Mouse (Mus musculus) forebrain, embryonic 14.5 days (tissue): ENCODE results near the gene Sdcbp2. TPM values are rescaled to one million over a fixed set of nuclear protein-coding genes. Genes with fewer than 3 reads are reported as not detected.

ENCODE experiments used
- ATAC-seq: fragments of 200-750 bp; cut with Nextera tagmentation; 2 replicates; pipeline ENCODE4 v1.8.0; 2017; ENCODE audit warnings: mild to moderate bottlenecking, moderate library complexity
- DNase-seq: peaks from one replicate; pipeline ENCODE4 v3.0.0-alpha.2; 2015; ENCODE audit warnings: low spot score
- H3K27ac ChIP-seq: fragments of 300-500 bp; sonication (generic); 2 replicates; pipeline ENCODE4 v1.5.1; 2014; ENCODE audit warnings: low read depth, mild to moderate bottlenecking, control low read depth, low read length, moderate library complexity
- H3K27me3 ChIP-seq: fragments of 300-500 bp; sonication (generic); replicated peaks from 2 replicates; pipeline ENCODE4 v1.6.1; 2014; ENCODE audit warnings: low read length, control low read depth, mixed read lengths; ENCODE audit not compliant: control insufficient read depth, insufficient read depth
- H3K36me3 ChIP-seq: fragments of 300-500 bp; sonication (generic); 2 replicates; pipeline ENCODE4 v1.6.1; 2014; ENCODE audit warnings: low read length, control low read depth; ENCODE audit not compliant: control insufficient read depth, insufficient read depth
- H3K4me1 ChIP-seq: fragments of 300-500 bp; sonication (generic); 2 replicates; pipeline ENCODE4 v1.6.1; 2014; ENCODE audit warnings: antibody characterized with exemption, low read length, control low read depth; ENCODE audit not compliant: control insufficient read depth, insufficient read depth
- H3K4me2 ChIP-seq: fragments of 300-500 bp; sonication (generic); 2 replicates; pipeline ENCODE4 v1.6.1; 2014; ENCODE audit warnings: mild to moderate bottlenecking, control low read depth, low read length
- H3K4me3 ChIP-seq: fragments of 300-500 bp; sonication (generic); 2 replicates; pipeline ENCODE4 v1.5.1; 2014; ENCODE audit warnings: low read depth, low read length, control low read depth
- H3K9ac ChIP-seq: fragments of 300-500 bp; sonication (generic); 2 replicates; pipeline ENCODE4 v1.6.1; 2014; ENCODE audit warnings: mild to moderate bottlenecking, low read length, control low read depth, moderate library complexity
- H3K9me3 ChIP-seq: fragments of 300-500 bp; sonication (generic); replicated peaks from 2 replicates; pipeline ENCODE4 v1.6.1; 2016; ENCODE audit warnings: low read length, control low read depth, mixed read lengths; ENCODE audit not compliant: control insufficient read depth
- WGBS: fragments of 180-500 bp; shearing (Covaris S2); extraction: QIAGEN DNeasy Blood & Tissue Kit; methylation state at CpG from one replicate; pipeline ENCODE4 v1.1.7; 2014; 5-methylcytosine and 5-hydroxymethylcytosine counted together
- polyA plus RNA-seq: library from polyadenylated mRNA; unstranded; fragments of >200 nt; fragmentation: Nextera tagmentation; extraction: Ambion mirVana; gene quantifications from 2 replicates; pipeline ENCODE4 v1.2.1, GENCODE M21; 2014

Gene Sdcbp2
- 1.2 and 1.3 TPM in 2 replicates for polyA plus RNA-seq

DNA sequence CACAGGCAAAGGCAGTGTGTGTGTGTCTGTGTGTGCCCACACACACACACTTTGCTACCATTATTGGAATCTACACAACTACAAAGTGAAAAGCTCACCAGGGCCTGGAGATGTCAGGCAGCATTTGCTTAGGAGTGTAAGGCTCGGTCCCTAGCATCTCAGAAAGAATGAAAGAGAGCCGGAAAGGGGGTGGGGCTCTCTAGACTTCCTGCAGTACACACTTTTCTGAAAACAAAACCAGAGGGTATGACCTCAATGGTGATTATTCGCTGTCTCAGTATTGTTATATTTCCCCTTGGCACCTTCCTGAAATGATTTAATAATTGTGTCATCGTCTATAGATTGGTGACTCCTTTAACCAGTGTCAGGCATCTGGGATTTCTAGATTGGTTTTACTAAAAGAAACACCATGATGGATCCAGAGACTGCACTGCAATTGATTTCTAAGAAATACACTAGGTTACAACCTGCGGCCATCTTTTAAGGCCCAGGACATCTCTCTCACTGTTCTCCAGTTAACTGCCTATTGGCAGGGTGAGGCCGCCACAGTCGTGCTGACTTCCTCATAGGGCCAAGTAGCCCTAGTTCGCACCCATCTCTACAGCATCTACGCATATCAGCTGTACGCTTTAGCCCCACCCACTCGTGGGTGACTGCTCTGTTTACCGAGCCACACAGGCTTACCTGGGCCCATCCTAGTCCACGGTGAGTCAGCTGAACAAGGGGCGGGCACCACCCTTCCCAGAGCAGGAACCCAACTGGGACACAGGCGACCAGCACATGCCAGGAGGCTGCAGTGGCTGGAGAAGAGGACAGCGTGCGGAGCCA is at the start of gene Sdcbp2:
Sdcbp2 (plus strand) TSS at position 750 of the 828 bp plus-strand sequence.
- Histone ChIP-seq H3K27me3 (no peaks in the 10 kb centered on the region), H3K27ac (no peak within 1 kb of the TSS), H3K4me1 (peaks cover 8% of the 10 kb centered on the region; the same call in 1 of the 2 replicates), H3K4me3 (no peak within 1 kb of the TSS), H3K9ac (no peak within 1 kb of the TSS), H3K9me3 (no peaks in the 10 kb centered on the region), H3K4me2 (no peak within 1 kb of the TSS), H3K36me3 (no peaks in the 10 kb centered on the region)
- ATAC-seq, result no peak
- WGBS, result 71% methylated on average over 17 of the region's 17 CpGs
- DNase-seq, result no peak

DNA sequence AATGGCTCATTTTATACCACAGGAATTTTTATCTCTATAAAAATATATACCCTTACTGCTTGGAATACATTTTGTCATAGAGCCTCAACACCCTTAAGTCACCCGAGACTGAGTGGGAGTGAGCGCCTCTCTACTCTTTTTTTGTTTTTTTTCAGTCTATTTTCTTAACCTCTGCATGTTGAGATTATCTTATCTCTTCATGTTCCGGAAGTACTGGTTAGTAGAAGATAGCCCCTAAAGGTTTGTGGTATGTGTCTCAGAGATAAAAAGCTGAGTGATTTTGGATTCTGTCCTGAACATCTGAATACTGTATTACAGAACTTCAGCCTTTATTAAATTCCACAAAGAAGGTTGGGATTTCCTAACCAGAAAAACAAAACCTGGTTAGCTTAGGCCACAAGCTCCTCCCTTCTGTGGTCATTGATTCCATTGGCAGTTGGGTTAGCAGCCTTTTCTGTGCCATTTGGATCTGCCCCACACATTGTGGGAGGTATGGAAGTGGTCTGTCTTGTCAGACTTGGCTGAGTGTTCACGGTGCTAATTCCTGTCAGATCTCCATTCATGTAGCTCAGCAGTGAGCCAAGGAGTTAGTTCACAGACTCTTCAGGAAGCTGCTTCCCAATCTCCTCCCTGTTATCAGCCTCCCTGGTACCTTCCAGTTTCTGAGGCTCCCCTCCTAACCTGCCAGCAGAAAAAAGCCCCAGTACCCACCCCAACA is 47.9 kb upstream of the Sdcbp2 start:
- Histone ChIP-seq H3K27me3 (no peaks in the 10 kb centered on the region), H3K4me3 (no peak overlapping the region), H3K9me3 (no peaks in the 10 kb centered on the region), H3K9ac (no peak overlapping the region), H3K36me3 (peaks cover 8% of the 10 kb centered on the region; the same call in 1 of the 2 replicates), H3K4me1 (no peaks in the 10 kb centered on the region), H3K4me2 (no peak overlapping the region), H3K27ac (no peak overlapping the region)
- 76% methylated on average over 4 of the region's 4 CpGs for WGBS
- DNase-seq, result no peak
- no peak for ATAC-seq

DNA sequence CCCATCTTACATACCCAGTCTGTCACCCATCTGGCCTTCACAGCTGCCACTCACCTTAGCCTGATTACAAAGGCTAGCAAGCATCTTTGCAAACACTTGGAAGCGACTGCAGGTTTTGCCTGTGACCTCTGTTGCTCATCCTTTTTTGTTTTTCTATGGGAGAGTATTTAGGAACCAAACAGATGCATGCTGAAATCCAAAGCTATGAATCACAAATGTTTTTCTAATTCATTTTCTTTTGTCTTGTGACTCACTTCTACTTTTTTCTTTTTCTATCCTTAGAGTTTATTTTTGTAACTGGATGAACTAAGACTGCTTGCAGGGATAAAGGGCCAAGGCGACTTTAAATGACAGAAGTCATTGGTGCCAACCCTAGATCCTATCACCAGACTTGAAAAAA is 46.9 kb upstream of the Sdcbp2 start:
- no peak overlapping the region for H3K4me2 ChIP-seq
- H3K9ac ChIP-seq, result no peak overlapping the region
- H3K4me1 ChIP-seq, result no peaks in the 10 kb centered on the region
- H3K27ac ChIP-seq, result no peak overlapping the region
- 77% methylated on average over 2 of the region's 2 CpGs for WGBS
- H3K9me3 ChIP-seq, result no peaks in the 10 kb centered on the region
- ATAC-seq (no peak), DNase-seq (no peak)
- H3K4me3 ChIP-seq, result no peak overlapping the region
- peaks cover 3% of the 10 kb centered on the region; the same call in 1 of the 2 replicates for H3K36me3 ChIP-seq
- no peaks in the 10 kb centered on the region for H3K27me3 ChIP-seq

DNA sequence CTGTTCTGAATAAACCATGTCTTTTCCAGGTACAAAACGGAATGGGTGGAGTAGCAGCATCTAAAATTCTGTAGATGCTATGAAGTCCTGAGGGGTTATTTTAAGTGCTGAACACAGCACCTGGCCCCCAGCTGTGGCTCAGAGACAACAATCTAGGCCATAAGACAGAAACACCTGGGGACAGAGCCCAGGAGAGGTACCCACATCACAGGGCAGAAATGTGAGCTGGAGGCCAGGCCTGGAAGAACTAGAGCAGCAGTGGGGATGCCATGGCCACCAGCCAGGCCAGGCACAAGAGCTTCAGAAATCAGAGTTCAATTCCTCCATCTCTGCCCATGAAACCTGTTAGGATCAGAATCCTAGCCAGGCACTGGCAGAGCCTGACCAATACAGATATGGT is 44.4 kb upstream of the Sdcbp2 start:
- H3K36me3 ChIP-seq, result no peaks in the 10 kb centered on the region
- no peak overlapping the region for H3K27ac ChIP-seq
- ATAC-seq (no peak), DNase-seq (no peak)
- no peaks in the 10 kb centered on the region for H3K9me3 ChIP-seq
- no peak overlapping the region for H3K9ac ChIP-seq
- 88% methylated on average over 1 of the region's 1 CpGs for WGBS
- H3K4me3 ChIP-seq, result no peak overlapping the region
- no peaks in the 10 kb centered on the region for H3K27me3 ChIP-seq
- H3K4me1 ChIP-seq, result no peaks in the 10 kb centered on the region
- H3K4me2 ChIP-seq, result no peak overlapping the region

DNA sequence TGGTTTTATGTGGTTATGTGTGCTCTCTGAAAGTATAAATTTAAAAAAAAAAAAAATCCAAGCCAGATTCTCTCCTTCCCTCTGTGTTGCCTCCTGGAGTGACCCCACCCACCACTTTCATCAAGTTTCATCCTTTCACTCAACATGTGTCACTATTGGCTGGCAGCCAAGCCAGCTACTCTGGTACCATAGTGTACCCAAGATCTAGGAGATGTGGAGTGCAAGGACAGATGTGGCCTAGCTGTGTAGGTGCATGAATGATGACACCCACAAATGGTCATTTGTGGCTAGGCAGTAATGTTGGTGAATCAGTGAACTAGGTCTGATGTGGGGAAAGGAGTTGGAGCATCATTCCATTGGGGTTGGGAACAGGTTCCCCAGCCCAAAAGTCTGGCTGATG is 43.3 kb upstream of the Sdcbp2 start:
- Histone ChIP-seq H3K27me3 (no peaks in the 10 kb centered on the region), H3K4me1 (no peaks in the 10 kb centered on the region), H3K9me3 (no peaks in the 10 kb centered on the region), H3K27ac (no peak overlapping the region), H3K4me3 (no peak overlapping the region), H3K9ac (no peak overlapping the region), H3K36me3 (no peaks in the 10 kb centered on the region), H3K4me2 (no peak overlapping the region)
- no peak for ATAC-seq
- no peak for DNase-seq

DNA sequence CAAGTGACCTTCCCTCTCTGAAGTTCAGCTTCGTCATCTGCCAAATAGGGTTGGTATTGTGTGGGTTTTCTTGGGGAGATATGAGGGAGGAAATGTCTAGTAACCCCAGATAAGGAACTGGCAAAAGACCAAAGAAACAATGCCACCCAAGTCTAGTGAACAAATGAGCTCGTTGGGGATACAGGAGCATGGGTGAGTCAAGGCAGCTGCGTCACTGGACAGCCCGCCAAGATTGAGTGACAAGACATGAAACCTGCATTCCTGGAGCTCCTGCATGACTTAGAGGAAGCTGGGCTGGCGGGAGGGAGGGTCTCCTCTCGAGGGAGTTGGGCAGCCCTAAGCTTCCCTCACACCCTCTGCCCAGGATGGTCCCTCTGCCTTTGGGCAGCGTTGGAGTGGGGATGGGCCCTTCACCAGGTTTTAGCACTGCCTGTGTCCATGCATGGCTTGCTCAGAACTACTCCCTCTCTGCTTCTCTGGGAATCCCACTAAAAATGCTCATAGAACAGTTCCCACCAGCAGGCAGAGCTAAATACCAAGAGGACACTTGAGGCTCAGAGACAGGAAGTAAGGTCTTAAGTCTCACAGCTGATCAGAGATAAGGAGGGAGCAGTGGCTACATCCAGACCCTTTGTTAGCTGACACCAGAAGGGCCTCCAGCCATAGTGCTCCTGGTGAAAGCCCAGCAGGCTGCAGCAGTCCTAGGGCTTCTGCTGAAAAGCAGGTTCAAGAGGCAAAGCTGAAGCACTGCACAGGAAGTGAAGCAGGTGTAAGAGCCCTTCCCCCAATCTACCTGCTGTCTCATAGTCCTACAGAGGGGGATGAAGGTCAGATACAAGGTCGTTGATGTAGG is 41.8 kb upstream of the Sdcbp2 start:
- DNase-seq (no peak), ATAC-seq (no peak)
- Histone ChIP-seq H3K4me3 (no peak overlapping the region), H3K9me3 (no peaks in the 10 kb centered on the region), H3K27me3 (no peaks in the 10 kb centered on the region), H3K4me2 (no peak overlapping the region), H3K27ac (no peak overlapping the region), H3K4me1 (no peaks in the 10 kb centered on the region), H3K36me3 (no peaks in the 10 kb centered on the region), H3K9ac (no peak overlapping the region)
- WGBS, result 61% methylated on average over 8 of the region's 8 CpGs

DNA sequence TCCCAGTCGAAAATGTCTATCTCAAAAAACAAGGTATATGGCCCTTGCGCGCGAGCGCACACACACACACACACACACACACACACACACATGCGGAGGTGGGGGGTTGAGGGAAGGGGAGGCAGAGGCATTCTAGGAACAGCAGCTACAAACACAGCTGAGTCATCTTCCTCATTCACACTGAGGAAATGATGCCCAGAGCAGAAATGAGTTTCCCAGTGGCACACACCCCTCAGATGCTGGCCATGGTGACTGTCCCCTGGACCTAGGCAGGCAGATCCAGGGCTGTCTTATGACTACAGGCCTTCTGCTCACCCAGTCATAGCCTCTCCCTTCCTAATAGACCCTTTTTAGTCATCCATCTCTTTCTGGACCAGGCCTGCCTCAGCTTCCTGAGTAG is 38.8 kb upstream of the Sdcbp2 start:
- ATAC-seq (no peak), DNase-seq (no peak)
- H3K36me3 ChIP-seq, result no peaks in the 10 kb centered on the region
- 82% methylated on average over 6 of the region's 6 CpGs for WGBS
- no peak overlapping the region for H3K4me2 ChIP-seq
- no peaks in the 10 kb centered on the region for H3K27me3 ChIP-seq
- H3K9me3 ChIP-seq, result no peaks in the 10 kb centered on the region
- H3K27ac ChIP-seq, result no peak overlapping the region
- H3K9ac ChIP-seq, result no peak overlapping the region
- no peak overlapping the region for H3K4me3 ChIP-seq
- H3K4me1 ChIP-seq, result no peaks in the 10 kb centered on the region

DNA sequence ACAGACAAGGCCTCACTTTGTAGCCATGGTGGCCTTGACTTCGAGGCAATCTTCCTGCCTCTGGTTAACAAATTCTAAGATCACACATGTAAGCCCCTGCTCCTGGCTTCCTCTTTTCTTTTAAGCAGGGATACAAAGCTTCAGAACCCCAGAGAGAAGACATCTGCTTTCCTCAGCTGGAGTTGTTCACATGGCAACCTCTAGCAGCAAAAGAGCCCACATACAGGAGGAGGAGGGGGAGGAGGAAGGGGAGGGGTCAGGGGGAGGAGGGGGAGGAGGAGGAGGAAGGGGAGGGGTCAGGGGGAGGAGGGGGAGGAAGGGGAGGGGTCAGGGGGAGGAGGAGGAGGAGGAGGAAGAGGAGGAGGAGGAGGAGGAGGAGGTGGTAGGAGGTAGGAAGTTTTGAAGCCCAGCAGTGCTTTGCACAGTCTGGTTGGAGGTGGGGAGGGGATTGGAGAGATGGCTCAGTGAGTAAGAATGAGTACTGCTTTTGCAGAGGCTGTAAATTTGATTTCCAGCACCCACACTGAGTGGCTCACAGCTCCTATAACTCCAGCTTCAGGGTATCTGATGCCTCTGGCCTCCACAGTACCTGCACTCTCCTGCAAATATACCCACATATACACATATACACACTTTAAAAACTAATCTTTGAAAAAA is 36.3 kb upstream of the Sdcbp2 start:
- Histone ChIP-seq H3K4me1 (no peaks in the 10 kb centered on the region), H3K27ac (no peak overlapping the region; the same call in 1 of the 2 replicates), H3K9ac (no peak overlapping the region), H3K4me3 (no peak overlapping the region), H3K27me3 (no peaks in the 10 kb centered on the region), H3K9me3 (no peaks in the 10 kb centered on the region), H3K36me3 (no peaks in the 10 kb centered on the region), H3K4me2 (no peak overlapping the region)
- WGBS, result 64% methylated on average over 1 of the region's 1 CpGs
- ATAC-seq, result peak; percentile 48; the same call in 1 of the 2 replicates
- peak; percentile 24 for DNase-seq
